Mouse (Mus musculus): ENCODE data around the gene Slc35e4. TPM values are rescaled to one million over a fixed set of nuclear protein-coding genes. Genes with fewer than 3 reads are reported as not detected.
A peak's percentile ranks its signal among the peaks of the same experiment; 100 is the strongest.
"Not testable (repeated sequence)": the region's sequence is repeated elsewhere in the genome, so short reads cannot be mapped to it uniquely, and the experiment has no call there.

The Slc35e4 gene
- polyA plus RNA-seq (2015; fragmentation: Nextera tagmentation; extraction: Ambion mirVana): 6.7 and 9.2 TPM in 2 replicates

DNA sequence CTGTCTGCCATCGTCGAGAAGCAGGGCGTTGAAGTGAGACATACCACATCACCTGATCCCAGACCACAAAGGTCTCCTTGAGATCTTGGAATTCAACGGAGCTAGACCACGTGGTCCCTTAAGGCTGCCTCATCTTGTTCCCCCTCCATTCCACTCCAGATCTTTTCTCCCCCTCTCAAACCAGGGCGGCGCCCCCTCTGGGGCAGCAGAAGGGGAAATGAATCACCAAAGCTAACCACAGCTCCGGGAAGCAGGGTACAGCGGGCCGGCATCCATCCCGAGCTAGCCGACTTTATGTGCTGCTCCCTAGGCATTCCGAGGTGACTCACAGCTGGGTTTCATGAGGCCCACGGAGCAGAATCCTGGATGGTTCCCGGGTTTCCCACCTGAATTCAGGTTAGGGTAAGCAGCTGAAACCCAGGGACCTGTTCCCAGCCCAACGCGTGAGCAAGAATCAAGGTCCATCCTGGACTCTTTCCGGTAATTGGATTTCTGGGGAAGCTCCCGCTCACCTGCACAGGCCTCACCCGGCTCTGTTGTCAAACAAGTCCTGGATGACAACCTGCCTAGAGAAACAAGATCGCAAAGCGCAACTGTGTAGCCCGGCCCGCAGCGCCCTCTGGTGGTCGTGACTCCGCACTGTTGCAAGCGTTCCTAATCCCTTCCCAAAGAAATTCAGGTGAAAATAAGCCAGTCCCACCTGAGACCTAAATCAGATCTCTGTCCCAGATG lies at the start of gene Slc35e4:
Gene Slc35e4, minus strand, starts transcription at position 556 of the 732 bp plus-strand sequence.
- WGBS: under 1% methylated on average over 27 of the region's 28 CpGs
- Histone ChIP-seq H3K9me3 (no peaks in the 10 kb centered on the region), H3K27ac (peak within 1 kb of the TSS; percentile 88)

DNA sequence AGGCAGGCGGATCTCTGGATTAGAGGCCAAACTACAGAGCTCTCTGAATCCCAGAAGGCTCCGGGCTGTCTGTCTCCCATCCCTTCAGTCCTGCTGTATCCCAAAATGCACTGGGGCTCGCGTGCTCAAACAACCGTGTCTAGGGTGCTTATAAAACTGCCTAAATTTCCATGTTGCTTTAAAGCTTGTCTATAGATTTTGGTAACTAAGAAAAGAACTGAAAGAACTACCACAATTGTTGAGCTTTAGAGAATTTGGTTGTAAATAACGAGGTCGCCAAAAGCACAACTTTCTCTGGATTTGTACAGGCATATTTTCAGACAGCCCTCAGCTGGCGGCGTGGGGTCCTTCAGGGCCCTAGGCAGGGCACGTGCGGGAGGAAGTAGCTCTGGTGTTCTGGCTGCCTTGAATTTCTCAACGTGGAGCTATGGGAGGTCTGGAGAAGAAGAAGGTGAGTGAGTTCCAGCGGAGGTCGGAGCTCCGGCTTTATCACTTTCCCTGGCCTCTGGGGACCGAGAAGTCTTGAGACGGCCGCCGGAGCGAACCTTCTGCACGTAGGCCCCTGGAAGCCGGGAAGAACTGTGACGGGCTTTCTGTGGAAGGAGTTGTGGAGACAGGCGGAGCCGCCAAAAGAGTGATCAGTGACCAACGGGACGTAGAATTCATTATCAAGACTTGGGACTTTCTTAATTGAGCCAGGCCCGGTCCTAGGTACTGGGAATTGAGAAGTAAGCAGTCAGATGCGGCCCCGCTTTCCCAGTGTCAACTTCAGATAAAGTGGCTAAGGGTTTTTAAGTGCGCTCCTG lies 49.3 kb upstream of the Slc35e4 start, which contains the start of gene Pes1:
Gene Pes1, plus strand, starts transcription at position 366 of the 806 bp plus-strand sequence.
- Histone ChIP-seq H3K9me3 (no peaks in the 10 kb centered on the region), H3K27me3 (no peaks in the 10 kb centered on the region), H3K27ac (peak within 1 kb of the TSS; percentile 75), H3K4me3 (peak within 1 kb of the TSS; percentile 86), H3K36me3 (peaks cover 10% of the 10 kb centered on the region), H3K9ac (peak within 1 kb of the TSS; percentile 81), H3K4me2 (peak within 1 kb of the TSS; percentile 67), H3K4me1 (peaks cover 12% of the 10 kb centered on the region)
- WGBS: under 1% methylated on average over 31 of the region's 31 CpGs
- ATAC-seq (ENCODE audit: insufficient number of reproducible peaks, low FRiP score, low TSS enrichment, low read depth): peak; percentile 86

More for the DNA sequence above, at the start of gene Slc35e4:
- peak; percentile 77 for ATAC-seq (ENCODE audit: insufficient number of reproducible peaks, low FRiP score, low TSS enrichment, low read depth)
- Histone ChIP-seq H3K4me1 (peaks cover 35% of the 10 kb centered on the region), H3K4me2 (peak within 1 kb of the TSS; percentile 74), H3K4me3 (peak within 1 kb of the TSS; percentile 53), H3K9ac (peak within 1 kb of the TSS; percentile 39), H3K27me3 (peaks cover 7% of the 10 kb centered on the region), H3K36me3 (no peaks in the 10 kb centered on the region)

- 89% methylated on average over 10 of the region's 10 CpGs for WGBS
- no peaks in the 10 kb centered on the region for H3K9me3 ChIP-seq
- no peak for ATAC-seq (ENCODE audit: insufficient number of reproducible peaks, low FRiP score, low TSS enrichment, low read depth)
- H3K4me3 ChIP-seq: peak overlapping the region; percentile 86
- peaks cover 5% of the 10 kb centered on the region for H3K36me3 ChIP-seq
- H3K4me1 ChIP-seq: peaks cover 12% of the 10 kb centered on the region
- no peak overlapping the region for H3K9ac ChIP-seq
- H3K4me2 ChIP-seq: peak overlapping the region; percentile 67
- H3K27ac ChIP-seq: 0 out of 2 replicates have a peak overlapping the region, but pooled peaks have one; percentile 75
- H3K27me3 ChIP-seq: no peaks in the 10 kb centered on the region
Observed at GRCm38 (mm10) chr11:3963155-3963554, 48.7 kb upstream of the Slc35e4 start.

GRCm38 (mm10) chr11:3961761-3962160 lies 47.3 kb upstream of the Slc35e4 start:
- 75% methylated on average over 3 of the region's 3 CpGs for WGBS
- no peak for ATAC-seq (ENCODE audit: insufficient number of reproducible peaks, low FRiP score, low TSS enrichment, low read depth)

DNA sequence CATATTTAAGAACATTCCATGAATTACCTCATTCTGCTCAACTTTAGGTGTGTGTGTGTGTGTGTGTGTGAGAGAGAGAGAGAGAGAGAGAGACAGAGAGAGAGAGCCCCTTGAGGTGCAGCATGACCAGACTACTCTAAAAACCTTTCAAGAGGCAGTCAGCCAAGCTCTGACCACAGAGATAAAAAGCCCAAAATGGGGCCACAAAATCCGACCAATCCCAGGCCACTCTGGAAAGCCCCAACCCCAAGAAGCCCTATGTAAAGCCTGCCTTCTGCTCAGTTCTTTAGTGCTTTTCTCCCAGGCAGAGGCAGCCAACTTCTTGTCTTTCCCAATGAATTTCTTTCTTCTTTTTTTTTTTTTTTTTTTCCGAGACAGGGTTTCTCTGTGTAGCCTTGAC lies 46.4 kb upstream of the Slc35e4 start:
- no peaks in the 10 kb centered on the region for H3K36me3 ChIP-seq
- H3K27ac ChIP-seq: no peak overlapping the region
- WGBS: 53% methylated on average over 2 of the region's 2 CpGs
- peaks cover 12% of the 10 kb centered on the region for H3K4me1 ChIP-seq
- H3K27me3 ChIP-seq: no peaks in the 10 kb centered on the region
- no peak overlapping the region for H3K4me3 ChIP-seq
- no peaks in the 10 kb centered on the region for H3K9me3 ChIP-seq
- no peak overlapping the region for H3K4me2 ChIP-seq
- H3K9ac ChIP-seq: no peak overlapping the region
- ATAC-seq (ENCODE audit: insufficient number of reproducible peaks, low FRiP score, low TSS enrichment, low read depth): no peak

More at GRCm38 (mm10) chr11:3961761-3962160, 47.3 kb upstream of the Slc35e4 start:
- no peaks in the 10 kb centered on the region for H3K9me3 ChIP-seq
- H3K4me1 ChIP-seq: peaks cover 12% of the 10 kb centered on the region
- no peak overlapping the region for H3K27ac ChIP-seq
- H3K9ac ChIP-seq: no peak overlapping the region
- no peak overlapping the region for H3K4me3 ChIP-seq
- no peak overlapping the region for H3K4me2 ChIP-seq
- H3K36me3 ChIP-seq: no peaks in the 10 kb centered on the region
- H3K27me3 ChIP-seq: no peaks in the 10 kb centered on the region

DNA sequence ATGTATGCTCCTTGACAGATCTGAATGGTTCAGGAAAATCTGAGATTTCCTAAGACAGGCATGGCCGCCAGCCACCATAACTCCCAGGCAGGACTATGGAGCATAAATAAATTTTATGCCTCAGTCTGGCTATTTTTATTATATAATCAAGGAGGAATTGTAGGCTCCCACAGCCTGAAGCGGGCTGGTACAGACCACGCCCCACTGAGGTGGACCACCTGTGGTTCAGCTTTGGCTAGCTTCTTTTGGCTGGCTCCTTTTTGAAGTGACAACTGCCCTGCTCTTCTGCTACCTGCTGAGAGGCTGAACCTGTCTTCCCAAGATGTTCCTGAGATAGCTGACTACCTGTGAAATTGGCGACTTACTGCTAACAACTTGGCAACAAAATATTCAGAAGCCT lies 40.9 kb upstream of the Slc35e4 start:
- not testable (repeated sequence) for H3K4me1 ChIP-seq; H3K27ac ChIP-seq; H3K4me3 ChIP-seq; H3K27me3 ChIP-seq; H3K9me3 ChIP-seq; ATAC-seq (ENCODE audit: insufficient number of reproducible peaks, low FRiP score, low TSS enrichment, low read depth); H3K36me3 ChIP-seq; H3K4me2 ChIP-seq; H3K9ac ChIP-seq
- 83% methylated on average over 4 of the region's 4 CpGs for whole genome bisulfite sequencing

DNA sequence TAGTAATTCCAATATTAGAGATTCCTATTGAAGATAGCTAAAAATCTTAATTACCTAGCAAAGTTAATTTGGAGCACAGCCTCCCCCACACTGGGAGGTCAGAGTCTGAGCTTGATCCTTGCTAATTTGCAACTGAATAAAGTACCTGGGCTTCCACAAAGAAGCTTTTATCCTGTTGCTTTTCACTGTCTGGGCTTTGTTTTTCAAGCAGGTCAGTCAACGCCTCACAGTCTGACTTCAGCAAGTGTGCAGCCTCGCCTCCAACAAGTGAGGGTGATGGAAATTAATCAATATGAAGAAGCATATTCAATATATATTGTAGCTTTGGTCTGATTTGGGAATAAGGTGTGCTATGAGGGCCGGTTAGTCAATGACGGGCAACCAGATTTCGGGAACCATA lies 40.4 kb upstream of the Slc35e4 start:
- not testable (repeated sequence) for H3K27ac ChIP-seq; H3K27me3 ChIP-seq; H3K36me3 ChIP-seq; ATAC-seq (ENCODE audit: insufficient number of reproducible peaks, low FRiP score, low TSS enrichment, low read depth); H3K4me2 ChIP-seq; H3K9me3 ChIP-seq; H3K4me1 ChIP-seq; H3K9ac ChIP-seq; H3K4me3 ChIP-seq
- WGBS: 85% methylated on average over 5 of the region's 5 CpGs

GRCm38 (mm10) chr11:3946386-3946785 lies 31.9 kb upstream of the Slc35e4 start:
- H3K36me3 ChIP-seq: no peaks in the 10 kb centered on the region
- ATAC-seq (ENCODE audit: insufficient number of reproducible peaks, low FRiP score, low TSS enrichment, low read depth): no peak
- peaks cover 10% of the 10 kb centered on the region; the same call in 1 of the 2 replicates for H3K27me3 ChIP-seq
- no peak overlapping the region for H3K9ac ChIP-seq
- no peak overlapping the region for H3K27ac ChIP-seq
- H3K4me1 ChIP-seq: no peaks in the 10 kb centered on the region
- H3K9me3 ChIP-seq: no peaks in the 10 kb centered on the region
- no peak overlapping the region for H3K4me3 ChIP-seq
- 35% methylated on average over 1 of the region's 1 CpGs for WGBS
- no peak overlapping the region for H3K4me2 ChIP-seq

- Histone ChIP-seq H3K9ac (no peak overlapping the region), H3K9me3 (no peaks in the 10 kb centered on the region), H3K4me2 (no peak overlapping the region), H3K4me3 (no peak overlapping the region), H3K27me3 (peaks cover 8% of the 10 kb centered on the region; the same call in 1 of the 2 replicates), H3K36me3 (no peaks in the 10 kb centered on the region), H3K4me1 (no peaks in the 10 kb centered on the region), H3K27ac (no peak overlapping the region)
- ATAC-seq (ENCODE audit: insufficient number of reproducible peaks, low FRiP score, low TSS enrichment, low read depth): no peak
- WGBS: 89% methylated on average over 7 of the region's 7 CpGs
Observed at GRCm38 (mm10) chr11:3941371-3941770, 26.9 kb upstream of the Slc35e4 start.

- no peak overlapping the region for H3K9ac ChIP-seq
- ATAC-seq (ENCODE audit: insufficient number of reproducible peaks, low FRiP score, low TSS enrichment, low read depth): no peak
- H3K36me3 ChIP-seq: no peaks in the 10 kb centered on the region
- H3K4me3 ChIP-seq: no peak overlapping the region
- no peaks in the 10 kb centered on the region for H3K4me1 ChIP-seq
- no peaks in the 10 kb centered on the region for H3K9me3 ChIP-seq
- H3K27ac ChIP-seq: no peak overlapping the region
- 79% methylated on average over 13 of the region's 13 CpGs for WGBS
- H3K4me2 ChIP-seq: no peak overlapping the region
- H3K27me3 ChIP-seq: no peaks in the 10 kb centered on the region
Observed at GRCm38 (mm10) chr11:3937321-3937874, 22.9 kb upstream of the Slc35e4 start.

- H3K4me1 ChIP-seq: peaks cover 2% of the 10 kb centered on the region
- no peak for ATAC-seq (ENCODE audit: insufficient number of reproducible peaks, low FRiP score, low TSS enrichment, low read depth)
- H3K27me3 ChIP-seq: no peaks in the 10 kb centered on the region
- WGBS: 69% methylated on average over 3 of the region's 3 CpGs
- H3K9ac ChIP-seq: no peak overlapping the region
- H3K4me2 ChIP-seq: no peak overlapping the region
- H3K27ac ChIP-seq: no peak overlapping the region
- H3K4me3 ChIP-seq: no peak overlapping the region
- no peaks in the 10 kb centered on the region for H3K36me3 ChIP-seq
- no peaks in the 10 kb centered on the region for H3K9me3 ChIP-seq
Observed at GRCm38 (mm10) chr11:3936318-3936717, 21.9 kb upstream of the Slc35e4 start.

- Histone ChIP-seq H3K4me1 (peaks cover 10% of the 10 kb centered on the region), H3K36me3 (no peaks in the 10 kb centered on the region), H3K27me3 (no peaks in the 10 kb centered on the region), H3K9me3 (no peaks in the 10 kb centered on the region), H3K9ac (no peak overlapping the region), H3K27ac (no peak overlapping the region), H3K4me3 (no peak overlapping the region), H3K4me2 (no peak overlapping the region)
- ATAC-seq (ENCODE audit: insufficient number of reproducible peaks, low FRiP score, low TSS enrichment, low read depth): no peak
- WGBS: 79% methylated on average over 4 of the region's 4 CpGs
Observed at GRCm38 (mm10) chr11:3935135-3935534, 20.7 kb upstream of the Slc35e4 start.

Data from limb, embryonic 15.5 days (tissue).